ENCODE assay signal across 9 mouse cellular contexts in genomic region chr4:107453141-107453984, GRCm38 (mm10). TPM values are rescaled to one million over a fixed set of nuclear protein-coding genes. Genes with fewer than 3 reads are reported as not detected.
DNase-seq lines count a peak whose midpoint lies in the region; ATAC-seq and TF ChIP-seq lines count a peak whose summit lies in the region.
"Had no signal": no experiment of that assay in that cellular context is flagged by ENCODE, and none has a peak within 500 bp of the region (broad histone marks: within the 10 kb centered on the region; RNA-seq: fewer than 3 reads in every experiment).

No protein-coding gene starts in this region.

- no peak overlapping the region for H3K9ac ChIP-seq in intestine, embryonic 14.5 days (ENCODE audit: low read length)

- no peak overlapping the region for H3K4me2 ChIP-seq in intestine, embryonic 14.5 days (ENCODE audit: low read length)

- intact Hi-C loops in gastrocnemius, adult 2 months (cut with DNase I): no loop called here

- no peak overlapping the region for H3K4me3 ChIP-seq in gastrocnemius, adult 2 months
- no peak overlapping the region for H3K4me3 ChIP-seq in intestine, embryonic 14.5 days (ENCODE audit: low read depth, low read length)
- no peak overlapping the region for H3K4me3 ChIP-seq in midbrain, embryonic 10.5 days
- H3K4me3 ChIP-seq: megakaryocyte, embryonic 14.5 days had no signal

- H3K9me3 ChIP-seq in intestine, embryonic 14.5 days (ENCODE audit: control insufficient read depth, low read length): no peaks in the 10 kb centered on the region
- H3K9me3 ChIP-seq in midbrain, embryonic 10.5 days (replicated peaks): no peaks in the 10 kb centered on the region

- no peaks in the 10 kb centered on the region for H3K27me3 ChIP-seq in intestine, embryonic 14.5 days (replicated peaks; ENCODE audit: control insufficient read depth, insufficient read depth, low read length)
- H3K27me3 ChIP-seq in midbrain, embryonic 10.5 days (ENCODE audit: low read depth, poor library complexity, severe bottlenecking): peaks cover 21% of the 10 kb centered on the region

- H3K4me1 ChIP-seq in intestine, embryonic 14.5 days (replicated peaks; ENCODE audit: control insufficient read depth, insufficient read depth, low read length): no peaks in the 10 kb centered on the region
- peaks cover 43% of the 10 kb centered on the region for H3K4me1 ChIP-seq in midbrain, embryonic 10.5 days

- H3K36me3 ChIP-seq in intestine, embryonic 14.5 days (ENCODE audit: control insufficient read depth, insufficient read depth, low read length): no peaks in the 10 kb centered on the region
- H3K36me3 ChIP-seq in midbrain, embryonic 10.5 days: no peaks in the 10 kb centered on the region

- peak; percentile 26; the same call in 1 of the 2 replicates for ATAC-seq in intestine, embryonic 14.5 days (replicated peaks; ENCODE audit: low FRiP score, low TSS enrichment, low read depth)

- DNase-seq in T-cell, adult 2 months (ENCODE audit: low spot score): peak; percentile 57
- DNase-seq in cerebellum, postnatal 25 days: peak; percentile 80 to 91
- peak; percentile 86 for DNase-seq in gastrocnemius, adult 2 months
- peak; percentile 96 for DNase-seq in intestine, embryonic 14.5 days (ENCODE audit: low spot score)
- peak; percentile 16 to 85 for DNase-seq in left cerebral cortex, adult 9 months (ENCODE audit: low spot score in 2 of 2)
- DNase-seq in midbrain, embryonic 10.5 days (ENCODE audit: low spot score): peak; percentile 91
- DNase-seq in right cerebral cortex, postnatal 25 days: peak; percentile 76
- peak; percentile 77 to 78 for DNase-seq in urinary bladder, postnatal 36 days (ENCODE audit: low spot score in 2 of 2)

- no peak overlapping the region for H3K27ac ChIP-seq in gastrocnemius, adult 2 months
- no peak overlapping the region for H3K27ac ChIP-seq in intestine, embryonic 14.5 days (ENCODE audit: low read depth)
- H3K27ac ChIP-seq in midbrain, embryonic 10.5 days (replicated peaks): peak overlapping the region; percentile 80

- 67% methylated on average over 16 of the region's 16 CpGs for WGBS in intestine, embryonic 14.5 days
- 60% methylated on average over 16 of the region's 16 CpGs for WGBS in midbrain, embryonic 10.5 days

- TF ChIP-seq CTCF in gastrocnemius, adult 2 months (IDR thresholded peaks at IDR 0.05): peak; percentile 89

RNA-seq across cellular contexts. Expression of gene Glis1, which starts 19.0 kb away (rescaled TPM):
- total RNA-seq in gastrocnemius, adult 2 months (2021): under 1 TPM; 0.15 to 0.20 TPM
- polyA plus RNA-seq in intestine, embryonic 14.5 days (2014; fragmentation: Nextera tagmentation; extraction: Ambion mirVana): 0.43 and 1.4 TPM in 2 replicates
- 2.1 and 2.2 TPM in 2 replicates for polyA plus RNA-seq in midbrain, embryonic 10.5 days (2016; fragmentation: Nextera tagmentation; extraction: Ambion mirVana)
